Mouse (Mus musculus) neural tube, postnatal 0 days (tissue): Measurements from ENCODE around the gene Rab1b. TPM values are rescaled to one million over a fixed set of nuclear protein-coding genes. Genes with fewer than 3 reads are reported as not detected.

ENCODE experiments used
- polyA plus RNA-seq: library from polyadenylated mRNA; unstranded; fragments of >200 nt; fragmentation: Nextera tagmentation; extraction: Ambion mirVana; gene quantifications from 2 replicates; pipeline ENCODE4 v1.2.1, GENCODE M21; 2015

The Rab1b gene
- polyA plus RNA-seq = 203 and 219 TPM in 2 replicates

GRCm38 (mm10) chr19:5106731-5107191 is at the start of gene Rab1b:
TSS of gene Rab1b (minus strand) at chr19:5107072.

GRCm38 (mm10) chr19:5118384-5118698 is 11.5 kb upstream of the Rab1b start, which contains the start of gene Klc2:
TSS of gene Klc2 (minus strand) at chr19:5118560.

DNA sequence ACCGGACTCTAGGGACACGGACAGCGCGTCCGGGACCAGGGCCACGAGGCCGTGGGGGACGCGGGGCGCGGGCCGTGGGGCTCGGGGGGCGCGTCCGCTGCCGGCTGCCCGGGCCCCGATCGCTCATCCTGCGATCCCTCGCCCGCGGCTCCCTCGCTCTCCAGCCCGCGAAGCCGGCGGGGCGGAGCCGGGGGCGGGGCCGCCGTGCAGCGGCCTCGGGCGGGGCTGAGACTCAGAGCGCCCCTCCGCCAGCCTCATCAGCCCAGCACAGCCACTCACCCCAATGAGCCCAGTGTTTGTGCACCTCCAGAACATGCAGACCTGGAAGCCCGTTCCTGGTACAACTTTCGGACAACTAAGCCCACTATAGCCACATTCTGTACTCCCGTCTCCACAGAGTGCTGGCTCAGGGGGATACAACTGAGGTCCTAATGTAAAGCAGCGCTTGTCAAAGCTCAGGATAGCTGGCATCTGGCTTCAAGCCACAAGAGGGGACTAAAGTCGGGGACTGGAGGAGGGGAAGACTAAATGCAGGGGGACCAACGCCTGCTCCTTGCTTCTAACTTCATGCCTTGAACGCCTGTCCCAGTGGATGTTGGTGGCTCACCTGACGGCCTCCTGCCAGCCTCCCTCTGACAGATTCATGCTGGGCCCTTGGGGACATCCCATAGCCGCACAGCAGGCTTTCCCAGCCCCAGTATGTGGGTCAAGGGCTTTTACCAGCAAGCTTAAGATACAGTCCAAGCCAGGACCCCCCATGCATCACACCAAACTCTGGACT is 8.3 kb downstream of the Rab1b start, which contains the start of gene Cnih2:
Gene Cnih2, minus strand, starts transcription at position 159 of the 781 bp plus-strand sequence.

GRCm38 (mm10) chr19:5087884-5088728 is 18.8 kb downstream of the Rab1b start, which contains the start of gene Yif1a:
TSS of gene Yif1a (plus strand) at chr19:5088538.

DNA sequence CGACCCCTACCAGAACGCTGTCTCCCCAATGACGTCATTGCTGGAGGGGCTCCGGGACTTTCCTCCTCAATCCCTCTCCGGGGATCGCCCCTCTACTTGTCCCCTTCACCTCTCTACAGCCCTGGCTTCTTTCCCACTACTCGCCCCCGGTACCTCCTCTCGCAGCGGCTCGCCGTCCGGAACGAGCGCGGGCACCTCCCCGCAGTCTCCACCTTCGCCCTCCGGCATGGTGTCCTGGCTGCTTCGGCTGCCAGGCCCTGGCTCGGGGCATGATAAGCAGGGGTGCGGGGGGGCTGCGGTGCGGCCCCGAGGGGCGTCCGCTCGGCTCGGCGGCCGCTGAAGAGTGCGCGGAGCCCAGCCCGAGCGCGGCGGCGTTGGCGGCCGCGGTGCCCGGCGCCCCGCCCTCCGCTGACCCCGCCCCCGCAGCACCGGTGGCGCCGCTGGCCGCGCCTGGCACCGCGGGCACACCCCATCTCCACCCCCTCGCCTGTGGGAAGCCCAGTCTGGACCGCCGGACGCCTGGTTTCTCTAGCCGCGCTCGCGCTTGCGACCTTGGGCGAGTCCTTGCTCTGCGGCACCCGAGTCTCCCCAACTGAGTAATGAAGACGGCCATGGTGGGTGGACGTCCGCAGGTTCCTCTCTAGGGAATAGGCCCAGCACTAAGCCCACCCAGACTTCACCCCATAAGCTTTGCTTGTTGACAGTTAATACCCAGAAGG is 21.6 kb downstream of the Rab1b start, which contains the start of gene Tmem151a:
Gene Tmem151a, minus strand, starts transcription at position 387 of the 719 bp plus-strand sequence.

GRCm38 (mm10) chr19:5067867-5068569 is 38.9 kb downstream of the Rab1b start, which contains the start of gene Cd248:
TSS of gene Cd248 (plus strand) at chr19:5068078.

GRCm38 (mm10) chr19:5050047-5050905 is 56.6 kb downstream of the Rab1b start, which contains the start of gene Rin1:
TSS of gene Rin1 (plus strand) at chr19:5050481.

Other genes starting within 250 kb of the Rab1b start
- 3.9 and 5.1 TPM in 2 replicates for gene Actn3, start 229.2 kb downstream of the Rab1b start, polyA plus RNA-seq
- 18.3 and 20.1 TPM in 2 replicates for gene Zdhhc24, start 228.4 kb downstream of the Rab1b start, polyA plus RNA-seq
- gene Bbs1, start 200.4 kb downstream of the Rab1b start, polyA plus RNA-seq = 8.7 and 8.8 TPM in 2 replicates
- gene Dpp3, start 178.8 kb downstream of the Rab1b start, polyA plus RNA-seq = 66.6 and 67.5 TPM in 2 replicates
- gene Peli3, start 163.9 kb downstream of the Rab1b start, polyA plus RNA-seq = 10.4 and 12.1 TPM in 2 replicates
- gene Mrpl11, start 144.9 kb downstream of the Rab1b start, polyA plus RNA-seq = 116 and 126 TPM in 2 replicates
- 0.28 and 0.39 TPM in 2 replicates for gene Npas4, start 116.8 kb downstream of the Rab1b start, polyA plus RNA-seq
- gene Slc29a2, start 83.2 kb downstream of the Rab1b start, polyA plus RNA-seq = 17.8 and 18.5 TPM in 2 replicates
- gene B4gat1, start 68.2 kb downstream of the Rab1b start, polyA plus RNA-seq = 166 and 173 TPM in 2 replicates
- 1.7 and 2.2 TPM in 2 replicates for gene AC124502.3, start 68.2 kb downstream of the Rab1b start, polyA plus RNA-seq
- 14.2 and 14.9 TPM in 2 replicates for gene Brms1, start 65.7 kb downstream of the Rab1b start, polyA plus RNA-seq
- gene Rin1, start 56.6 kb downstream of the Rab1b start, polyA plus RNA-seq = 0.55 and 0.71 TPM in 2 replicates
- gene Cd248, start 39.0 kb downstream of the Rab1b start, polyA plus RNA-seq = 17.4 and 19.4 TPM in 2 replicates
- gene Tmem151a, start 21.5 kb downstream of the Rab1b start, polyA plus RNA-seq = 63.2 and 66.9 TPM in 2 replicates
- 72.6 and 73.4 TPM in 2 replicates for gene Yif1a, start 18.5 kb downstream of the Rab1b start, polyA plus RNA-seq
- gene Cnih2, start 8.6 kb downstream of the Rab1b start, polyA plus RNA-seq = 448 and 454 TPM in 2 replicates
- gene Klc2, start 11.5 kb upstream of the Rab1b start, polyA plus RNA-seq = 72.6 and 86.2 TPM in 2 replicates
- 39.0 and 46.4 TPM in 2 replicates for gene Pacs1, start 166.0 kb upstream of the Rab1b start, polyA plus RNA-seq
- gene Sf3b2, start 188.4 kb upstream of the Rab1b start, polyA plus RNA-seq = 285 and 310 TPM in 2 replicates
- gene Gal3st3, start 191.3 kb upstream of the Rab1b start, polyA plus RNA-seq = 27.2 and 33.5 TPM in 2 replicates
- gene Catsper1, start 228.7 kb upstream of the Rab1b start, polyA plus RNA-seq = not detected in 2 replicates
- gene Cst6, start 242.5 kb upstream of the Rab1b start, polyA plus RNA-seq = 13.4 and 14.4 TPM in 2 replicates